Mouse (Mus musculus) left cerebral cortex, adult 9 months (tissue): ENCODE measurements at regions not wholly inside any gene's neighbourhood (a gene's known extent, or its start where the extent isn't known, plus 50 kb on each side); places are given as distances from the start of the nearest gene placed in this dataset.

Experiments used
- DNase-seq, 2 experiments: peaks; one replicate each; pipeline ENCODE4 v3.0.0; 2022; ENCODE audit warnings: low spot score in 2 of 2

DNA sequence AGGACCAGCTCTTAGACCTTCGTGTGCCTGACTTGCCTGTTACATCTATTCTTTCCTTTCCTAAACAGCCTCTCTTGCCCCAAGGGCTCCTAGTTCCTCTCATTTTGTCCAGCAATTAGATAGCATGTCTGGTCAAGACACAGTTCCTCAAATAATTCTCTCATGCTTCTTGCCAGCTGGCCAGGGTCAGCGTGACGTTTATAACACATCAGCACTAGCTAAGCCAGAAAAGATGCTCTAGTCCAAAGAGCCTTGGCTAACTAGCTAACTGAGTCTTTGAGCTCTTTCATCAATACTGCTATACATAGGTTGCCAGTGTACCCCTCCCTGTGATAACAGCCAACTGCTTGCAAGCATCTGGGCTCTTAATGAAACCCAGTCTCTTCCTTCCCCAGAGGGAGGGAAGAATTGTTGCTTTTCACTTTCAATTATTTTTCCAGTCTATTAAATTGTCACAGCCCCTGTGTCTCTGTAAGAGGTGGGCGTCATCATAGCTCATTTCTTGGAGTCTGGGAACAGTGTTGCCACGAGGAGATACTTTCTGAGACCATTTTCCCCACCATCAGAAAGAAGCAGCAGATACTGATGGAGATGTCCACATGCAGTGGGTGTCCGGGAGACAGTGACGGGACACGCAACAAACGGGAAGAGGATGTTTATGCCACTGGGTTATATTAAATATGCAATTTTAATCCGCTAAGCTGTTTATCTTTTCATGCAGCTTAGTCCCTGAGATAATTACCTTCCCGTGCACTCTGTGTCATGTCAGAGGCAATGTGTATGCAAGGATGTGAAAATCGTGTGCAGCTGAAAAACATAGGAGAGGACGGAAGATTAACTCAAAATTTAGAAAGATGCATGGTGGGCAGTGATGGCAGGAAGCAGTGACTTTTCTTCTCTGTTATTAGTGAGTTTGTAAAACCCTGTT lies 250.1 kb upstream of the Nmur2 start:
- no peak for DNase-seq

DNA sequence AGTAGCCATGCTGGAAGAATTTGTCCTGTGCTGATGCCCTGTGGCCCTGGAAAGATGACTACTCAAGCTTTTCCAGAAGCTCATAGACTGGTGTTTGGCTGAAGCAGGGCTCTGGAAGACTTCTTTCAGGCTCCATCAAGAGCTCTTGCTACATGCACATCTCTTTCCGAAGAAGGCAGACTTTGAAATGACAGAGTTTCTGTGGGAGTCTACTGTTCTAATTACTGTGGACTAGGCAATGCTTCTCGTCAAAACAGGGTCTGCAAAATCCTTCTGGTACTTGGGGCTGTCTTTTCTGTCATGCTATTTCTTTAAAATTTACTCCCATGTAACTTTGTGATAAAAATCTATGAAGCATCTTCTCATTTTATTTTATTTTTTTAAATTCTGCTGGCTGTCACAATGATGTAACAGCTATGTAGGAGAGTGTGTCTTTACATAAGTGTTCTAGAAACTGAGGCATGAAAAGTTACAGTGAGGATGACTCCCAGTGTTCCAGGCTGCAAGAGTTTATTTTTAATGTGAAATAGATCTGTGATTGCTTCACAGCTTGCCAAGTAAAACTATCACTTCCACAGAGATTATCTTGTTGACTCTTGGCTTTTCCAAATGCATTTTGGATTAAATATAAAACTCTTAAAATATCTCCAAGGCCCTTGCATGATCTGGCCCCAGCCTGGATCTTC lies 244.9 kb upstream of the Nmur2 start:
- peak; percentile 8 to 36 for DNase-seq

DNA sequence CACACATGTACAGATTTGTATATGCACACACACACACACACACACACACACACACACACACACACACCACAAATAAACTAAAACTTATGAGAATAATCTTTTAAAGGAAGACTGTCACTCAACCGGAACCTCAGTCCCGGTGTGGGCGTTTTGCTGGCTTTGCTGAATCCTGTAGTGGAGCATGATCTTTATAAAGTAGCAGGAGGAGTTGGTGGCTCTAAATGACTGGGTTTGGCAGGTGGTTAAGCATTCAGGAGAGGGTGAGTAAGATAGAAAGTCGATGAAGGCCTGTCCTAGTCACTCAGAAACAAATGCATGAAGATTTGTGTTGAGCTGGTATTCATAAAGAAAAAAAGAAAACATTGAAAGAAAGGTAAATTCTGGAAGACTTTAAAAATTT lies 240.4 kb upstream of the Nmur2 start:
- DNase-seq = peak in 1 of 2 experiments; percentile 32

GRCm38 (mm10) chr11:56280216-56280615 lies 239.4 kb upstream of the Nmur2 start:
- no peak for DNase-seq

GRCm38 (mm10) chr11:56269915-56270493 lies 229.2 kb upstream of the Nmur2 start:
- DNase-seq = no peak

DNA sequence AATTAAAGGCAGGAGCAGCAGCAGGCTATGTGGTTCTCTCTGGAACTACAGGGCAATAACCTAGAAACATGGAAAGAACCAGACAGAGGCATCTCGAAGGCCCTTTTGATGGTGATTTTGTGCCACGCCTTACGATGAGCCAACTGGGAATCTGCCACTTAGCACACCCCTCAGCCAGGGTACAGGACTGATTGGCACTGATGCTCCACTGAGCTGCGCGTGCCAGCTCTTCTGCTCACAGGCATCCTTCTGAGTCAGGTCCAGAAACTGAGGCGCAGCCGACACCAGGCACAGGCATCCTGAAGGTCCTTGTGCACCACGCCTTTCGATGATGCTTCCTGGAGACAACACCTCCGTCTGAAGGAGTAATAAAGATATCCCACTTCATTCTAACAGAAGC lies 221.9 kb upstream of the Nmur2 start:
- no peak for DNase-seq

- DNase-seq = no peak
Measured at GRCm38 (mm10) chr11:56256356-56256755, 215.5 kb upstream of the Nmur2 start.

DNA sequence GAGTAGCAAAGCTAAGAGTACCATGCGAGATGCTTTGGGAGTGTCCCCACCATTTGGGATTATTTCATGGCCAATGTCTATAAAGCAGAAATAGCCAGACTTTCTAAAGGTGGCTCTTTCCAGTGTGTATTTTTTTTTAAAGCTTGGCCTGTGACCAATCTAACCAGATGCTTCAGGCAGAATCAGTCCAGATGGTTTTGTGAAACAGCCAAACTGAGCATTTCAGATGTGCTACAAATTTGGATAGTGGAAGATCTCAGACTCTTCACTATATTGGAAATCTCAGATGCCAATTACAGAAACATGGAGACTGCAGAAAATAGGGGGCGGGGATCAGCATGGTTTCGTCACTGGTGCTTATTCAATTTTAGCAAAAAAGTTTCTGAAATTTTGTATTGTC lies 213.6 kb upstream of the Nmur2 start:
- DNase-seq = peak; percentile 26 to 37

- no peak for DNase-seq
Measured at GRCm38 (mm10) chr11:56247333-56247823, 206.6 kb upstream of the Nmur2 start.

DNA sequence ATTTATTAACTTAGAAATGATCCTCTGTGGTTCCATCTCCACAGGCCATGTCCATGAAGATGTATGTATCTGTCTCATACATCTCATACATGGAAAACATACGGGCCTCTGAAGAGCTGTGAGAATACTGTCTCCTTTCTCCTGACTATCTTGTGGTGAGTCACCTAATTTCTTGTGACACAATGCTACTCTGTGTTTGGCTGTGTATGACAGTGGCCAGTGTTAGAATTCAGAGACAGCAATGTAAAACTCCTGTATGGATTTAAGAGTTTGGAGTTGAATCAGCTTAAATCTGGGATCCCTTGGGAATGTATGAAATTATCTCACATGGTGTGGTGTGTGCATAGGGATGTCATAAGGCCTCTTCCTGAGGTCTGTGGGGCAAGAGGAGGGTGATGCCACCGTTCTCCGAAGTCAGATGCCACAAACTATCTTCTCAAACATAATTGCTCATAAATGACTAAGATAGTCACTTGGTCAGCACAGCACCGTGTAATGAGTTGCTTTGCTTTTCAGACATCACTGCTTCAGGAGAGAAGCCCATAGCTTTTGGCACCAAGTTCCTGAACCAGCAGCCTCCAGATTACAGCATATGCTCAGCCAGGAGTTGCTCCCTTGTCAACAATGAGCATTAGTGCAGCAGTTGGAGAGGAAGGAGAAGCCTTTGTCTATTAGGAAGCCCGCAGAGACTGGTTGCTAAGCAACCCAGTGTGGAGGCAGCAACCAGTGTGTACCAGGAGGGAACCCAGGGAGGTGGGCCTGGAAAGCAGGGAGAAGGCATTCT lies 205.9 kb upstream of the Nmur2 start:
- DNase-seq = peak; percentile 76 to 86

DNA sequence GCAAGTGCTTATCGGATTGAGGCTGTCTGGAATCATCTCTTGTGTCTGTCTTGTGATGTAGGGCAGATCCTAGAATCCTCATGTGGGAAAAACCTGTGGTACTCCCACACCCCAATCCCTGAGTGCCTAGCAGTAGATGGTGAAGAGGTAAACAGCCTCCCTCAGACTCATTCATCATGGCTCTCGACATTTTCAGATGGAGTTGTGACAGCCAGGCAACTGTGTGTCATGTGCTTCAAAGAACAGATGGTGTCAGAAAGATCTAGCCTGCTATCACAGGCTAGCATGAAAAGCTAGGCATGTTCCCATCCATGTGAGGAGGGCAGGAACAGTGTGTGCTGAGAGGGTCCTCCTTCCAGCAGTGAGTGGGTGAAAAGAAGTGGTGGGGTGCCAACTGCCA lies 204.1 kb upstream of the Nmur2 start:
- peak; percentile 13 to 28 for DNase-seq

- DNase-seq = no peak
Measured at GRCm38 (mm10) chr11:56243447-56243846, 202.6 kb upstream of the Nmur2 start.

- DNase-seq = no peak
Measured at GRCm38 (mm10) chr11:56238745-56239144, 197.9 kb upstream of the Nmur2 start.

DNA sequence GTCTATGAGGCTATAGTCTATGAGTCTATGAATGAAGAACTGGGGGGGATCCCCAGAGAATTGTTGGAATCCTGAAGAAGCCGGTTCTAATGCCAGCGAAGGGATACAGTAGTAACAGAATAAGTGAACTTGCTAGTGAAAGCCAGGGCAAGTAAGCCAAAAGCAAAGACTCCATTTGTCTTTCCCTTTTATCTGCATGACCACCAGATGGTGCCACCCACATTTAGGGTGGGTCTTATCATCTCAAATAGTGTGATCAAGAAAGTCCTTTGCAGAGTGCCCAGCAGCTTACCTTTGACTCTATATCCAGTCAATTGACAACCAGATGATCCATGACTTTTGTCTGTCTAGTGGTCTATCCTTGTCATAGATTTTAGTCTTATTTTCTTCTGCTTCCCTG lies 184.2 kb upstream of the Nmur2 start:
- no peak for DNase-seq

GRCm38 (mm10) chr11:56215706-56216105 lies 174.9 kb upstream of the Nmur2 start:
- DNase-seq = peak in 1 of 2 experiments; percentile 11

GRCm38 (mm10) chr11:56201844-56202243 lies 161.0 kb upstream of the Nmur2 start:
- DNase-seq = no peak

DNA sequence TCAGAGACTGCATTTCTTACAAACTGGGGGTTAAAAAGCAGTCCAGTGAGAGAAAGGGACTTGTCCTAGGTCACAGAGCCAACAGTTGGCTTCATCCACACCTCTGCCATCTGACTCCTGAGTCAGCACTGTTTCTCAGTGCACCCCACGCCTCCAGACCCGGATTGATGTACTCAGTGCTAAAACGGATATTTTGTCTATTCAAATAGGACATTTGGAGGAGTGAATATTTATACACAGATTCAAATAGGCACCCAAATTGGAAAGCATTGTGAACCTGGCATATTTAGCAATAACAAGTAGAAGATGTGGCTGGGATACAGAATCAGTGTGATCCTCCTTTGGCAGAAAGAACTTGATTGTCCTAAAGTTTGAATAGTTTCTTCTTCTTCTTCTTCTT lies 154.5 kb upstream of the Nmur2 start:
- peak in 1 of 2 experiments; percentile 5 for DNase-seq

GRCm38 (mm10) chr11:56193426-56193825 lies 152.6 kb upstream of the Nmur2 start:
- no peak for DNase-seq

DNA sequence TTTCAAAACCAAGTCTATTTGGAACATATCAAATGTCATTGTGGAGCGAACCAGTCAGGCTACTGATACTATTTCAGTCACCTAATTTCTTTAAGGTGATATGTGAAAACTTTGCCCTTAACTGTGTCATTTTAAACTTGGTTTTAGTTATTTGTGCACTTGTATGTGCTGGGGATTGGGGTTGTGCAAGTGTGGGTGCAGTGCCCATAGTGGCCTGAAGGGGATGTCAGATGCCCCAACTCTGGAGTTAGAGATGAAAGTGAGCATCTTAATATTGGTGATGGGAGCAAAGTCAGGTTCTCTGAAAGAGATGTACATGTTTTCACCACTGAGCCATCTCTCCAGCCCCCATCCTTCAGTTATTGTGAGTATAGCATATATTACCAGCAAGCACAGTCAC lies 133.1 kb upstream of the Nmur2 start:
- DNase-seq = no peak

DNA sequence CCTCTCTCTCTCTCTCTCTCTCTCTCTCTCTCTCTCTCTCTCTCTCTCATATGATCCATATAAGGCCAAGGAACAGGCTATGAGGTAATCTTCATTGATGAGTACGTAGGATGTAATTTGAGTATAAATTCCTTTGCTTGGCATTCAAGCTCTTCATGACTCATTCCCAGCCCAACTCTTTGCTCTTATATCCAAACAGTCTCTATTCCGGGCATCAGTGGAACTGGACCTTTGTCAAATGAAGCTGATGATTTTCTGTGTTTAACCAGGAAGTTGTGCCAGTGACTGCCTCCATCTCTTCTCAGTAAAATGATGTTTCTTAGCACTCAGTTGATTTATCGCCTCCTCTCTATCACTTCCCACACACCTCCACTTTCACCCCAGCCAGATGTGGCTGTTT lies 132.4 kb upstream of the Nmur2 start:
- DNase-seq = peak in 1 of 2 experiments; percentile 43

DNA sequence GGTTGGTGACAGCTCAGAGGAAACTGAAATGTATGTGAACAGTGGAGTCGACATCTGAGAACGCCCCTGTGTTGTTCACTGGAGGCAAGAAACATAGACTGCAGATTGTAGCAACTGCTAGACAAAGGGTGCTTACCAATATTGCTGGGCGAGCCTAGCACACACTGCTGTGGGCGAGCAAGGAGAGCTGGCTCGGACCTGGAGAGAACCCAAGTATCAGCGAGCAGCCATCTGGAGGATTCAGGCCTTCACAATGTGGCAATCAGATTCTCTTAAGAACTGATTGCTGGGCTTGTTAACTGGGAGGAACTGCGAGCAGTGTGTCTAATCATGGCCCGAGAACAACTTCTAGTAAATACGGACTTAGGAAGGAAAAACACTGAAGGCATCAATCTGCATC lies 128.8 kb upstream of the Nmur2 start:
- DNase-seq = peak; percentile 43 to 61

DNA sequence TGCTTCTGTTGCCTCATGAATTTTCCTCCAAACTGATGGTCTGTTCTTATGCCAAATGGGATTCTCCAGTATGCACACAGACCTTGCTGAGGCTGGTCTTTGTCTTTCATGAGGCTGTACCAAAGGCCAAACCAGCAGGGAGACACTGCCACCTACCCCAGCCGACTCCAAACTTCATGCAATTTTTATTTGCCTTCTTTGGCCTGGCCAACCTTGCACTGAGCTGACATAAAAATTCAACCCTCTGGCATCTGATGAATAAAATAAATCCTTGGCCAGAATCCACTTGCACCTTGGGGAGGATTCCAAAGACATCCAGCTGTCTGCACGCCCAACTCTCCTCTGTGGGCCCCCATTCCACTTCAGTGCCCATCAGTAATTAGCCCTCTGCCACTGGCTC lies 126.0 kb upstream of the Nmur2 start:
- no peak for DNase-seq
